Mouse (Mus musculus): ENCODE results near the gene Hnrnpl. TPM values are rescaled to one million over a fixed set of nuclear protein-coding genes. Genes with fewer than 3 reads are reported as not detected.

Gene Hnrnpl
- polyA plus RNA-seq, 1 experiment from 2014 or later: 232 TPM

DNA sequence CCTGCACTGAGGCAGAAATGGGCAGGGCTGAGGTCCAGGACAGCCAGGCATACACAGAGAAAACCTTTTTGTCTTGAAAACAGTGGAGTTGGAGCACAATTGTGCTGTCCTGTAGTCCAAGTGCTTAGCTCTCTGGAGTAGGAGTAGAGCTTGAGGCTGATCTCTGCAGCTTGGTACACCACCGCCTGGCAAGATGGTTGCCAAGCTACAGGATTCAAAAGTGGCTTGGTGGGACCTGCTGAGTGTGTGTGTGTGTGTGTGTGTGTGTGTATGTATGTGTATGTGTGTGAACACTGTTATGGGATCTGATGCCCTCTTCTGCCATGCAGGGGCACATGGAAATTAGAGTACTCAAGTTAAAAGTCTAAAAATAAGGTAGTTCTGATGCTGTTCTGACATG, 14.2 kb downstream of the Hnrnpl start:
- Histone ChIP-seq H3K4me2 (ENCODE audit: low read length) (no peak overlapping the region), H3K4me1 (replicated peaks; ENCODE audit: insufficient read depth, low read length) (peaks cover 13% of the 10 kb centered on the region), H3K27me3 (ENCODE audit: insufficient read depth, low read length) (no peaks in the 10 kb centered on the region), H3K4me3 (replicated peaks; ENCODE audit: low read depth, low read length) (no peak overlapping the region), H3K27ac (0 out of 2 replicates have a peak overlapping the region, but pooled peaks have one; percentile 5), H3K36me3 (ENCODE audit: insufficient read depth, low read length) (peaks cover 49% of the 10 kb centered on the region), H3K9ac (ENCODE audit: low read depth, low read length) (no peak overlapping the region), H3K9me3 (replicated peaks; ENCODE audit: low read length) (no peaks in the 10 kb centered on the region)
- no peak for TF ChIP-seq CTCF (IDR thresholded peaks at IDR 0.05; ENCODE audit: low read depth)
- ATAC-seq (replicated peaks; ENCODE audit: low FRiP score, low read depth): no peak
- 83% methylated on average over 1 of the region's 1 CpGs for WGBS
- no peak for DNase-seq (ENCODE audit: low spot score)

DNA sequence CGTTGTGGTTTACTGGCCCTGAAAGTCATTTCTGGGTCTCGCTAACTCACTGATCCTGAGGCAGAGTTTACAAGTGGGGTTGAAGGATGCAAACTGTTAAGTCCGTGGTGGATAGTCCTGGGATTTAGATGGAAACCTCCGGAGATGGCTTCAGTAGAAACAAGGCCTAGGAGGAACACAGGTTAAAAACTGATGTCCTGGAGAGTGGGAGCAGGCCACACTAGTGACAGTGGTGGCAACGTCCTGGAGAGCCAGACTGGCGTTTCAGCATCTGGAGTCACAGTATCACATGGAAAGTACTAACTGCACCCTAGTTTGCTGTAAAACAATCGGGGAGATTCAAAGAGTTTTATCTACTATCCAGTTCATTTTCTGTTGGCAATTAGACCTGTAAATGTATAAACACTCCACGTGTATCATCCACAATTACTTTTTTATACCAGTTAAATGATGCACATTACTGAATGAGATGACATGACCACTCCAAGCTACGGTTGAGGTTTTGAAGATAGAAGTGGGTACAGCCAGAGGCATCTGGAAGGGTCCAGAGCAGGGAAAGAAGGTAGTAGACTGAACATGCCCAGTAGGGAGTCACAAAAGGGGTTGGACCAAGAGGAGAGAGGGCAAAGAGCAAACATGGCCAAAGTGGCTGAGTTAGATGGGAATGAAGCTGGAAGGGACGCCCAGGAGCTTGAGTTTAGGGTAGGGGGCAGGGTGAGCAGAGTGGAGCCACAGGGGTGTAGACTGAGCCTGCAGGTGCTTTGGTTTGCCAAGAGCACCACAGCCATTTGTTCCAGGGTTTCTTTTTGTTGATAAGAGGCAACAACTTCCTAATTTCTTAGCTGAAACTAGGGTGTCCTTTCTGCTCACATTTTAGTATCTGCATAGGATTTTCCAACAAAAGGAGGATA, 14.9 kb downstream of the Hnrnpl start:
- H3K27me3 ChIP-seq (ENCODE audit: insufficient read depth, low read length): no peaks in the 10 kb centered on the region
- TF ChIP-seq CTCF (IDR thresholded peaks at IDR 0.05; ENCODE audit: low read depth): no peak
- no peak overlapping the region for H3K4me2 ChIP-seq (ENCODE audit: low read length)
- H3K27ac ChIP-seq: peak overlapping the region; percentile 92
- ATAC-seq (replicated peaks; ENCODE audit: low FRiP score, low read depth) (no peak), DNase-seq (ENCODE audit: low spot score) (no peak)
- 60% methylated on average over 10 of the region's 10 CpGs for WGBS
- H3K9me3 ChIP-seq (replicated peaks; ENCODE audit: low read length): no peaks in the 10 kb centered on the region
- H3K4me1 ChIP-seq (replicated peaks; ENCODE audit: insufficient read depth, low read length): peaks cover 13% of the 10 kb centered on the region
- no peak overlapping the region for H3K4me3 ChIP-seq (replicated peaks; ENCODE audit: low read depth, low read length)
- H3K36me3 ChIP-seq (ENCODE audit: insufficient read depth, low read length): peaks cover 42% of the 10 kb centered on the region
- no peak overlapping the region for H3K9ac ChIP-seq (ENCODE audit: low read depth, low read length)

DNA sequence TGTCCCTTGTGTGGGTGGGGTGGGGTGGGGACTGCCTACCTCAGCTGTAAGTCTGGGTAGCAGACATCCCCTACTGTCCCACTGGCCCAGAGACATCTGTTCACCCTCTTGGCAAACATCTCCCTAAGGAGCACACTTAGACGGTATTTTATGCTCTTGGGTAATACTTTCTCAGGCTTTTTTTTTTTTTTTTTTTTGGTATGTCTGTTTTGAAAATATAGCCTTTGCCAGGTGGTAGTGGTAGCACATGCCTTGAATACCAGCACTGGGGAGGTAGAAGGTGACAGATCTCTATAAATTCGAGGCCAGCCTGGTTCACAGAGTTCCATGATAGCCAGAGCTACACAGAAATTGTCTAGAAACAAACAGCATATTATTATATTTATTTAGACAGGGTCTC, 15.6 kb downstream of the Hnrnpl start:
- H3K4me2 ChIP-seq (ENCODE audit: low read length): no peak overlapping the region
- peaks cover 35% of the 10 kb centered on the region for H3K36me3 ChIP-seq (ENCODE audit: insufficient read depth, low read length)
- H3K4me3 ChIP-seq (replicated peaks; ENCODE audit: low read depth, low read length): no peak overlapping the region
- no peaks in the 10 kb centered on the region for H3K27me3 ChIP-seq (ENCODE audit: insufficient read depth, low read length)
- DNase-seq (ENCODE audit: low spot score) (no peak), ATAC-seq (replicated peaks; ENCODE audit: low FRiP score, low read depth) (no peak)
- no peak overlapping the region for H3K9ac ChIP-seq (ENCODE audit: low read depth, low read length)
- H3K27ac ChIP-seq: peak overlapping the region; percentile 92
- 49% methylated on average over 2 of the region's 2 CpGs for WGBS
- TF ChIP-seq CTCF (IDR thresholded peaks at IDR 0.05; ENCODE audit: low read depth): no peak
- H3K4me1 ChIP-seq (replicated peaks; ENCODE audit: insufficient read depth, low read length): peaks cover 13% of the 10 kb centered on the region
- H3K9me3 ChIP-seq (replicated peaks; ENCODE audit: low read length): no peaks in the 10 kb centered on the region

DNA sequence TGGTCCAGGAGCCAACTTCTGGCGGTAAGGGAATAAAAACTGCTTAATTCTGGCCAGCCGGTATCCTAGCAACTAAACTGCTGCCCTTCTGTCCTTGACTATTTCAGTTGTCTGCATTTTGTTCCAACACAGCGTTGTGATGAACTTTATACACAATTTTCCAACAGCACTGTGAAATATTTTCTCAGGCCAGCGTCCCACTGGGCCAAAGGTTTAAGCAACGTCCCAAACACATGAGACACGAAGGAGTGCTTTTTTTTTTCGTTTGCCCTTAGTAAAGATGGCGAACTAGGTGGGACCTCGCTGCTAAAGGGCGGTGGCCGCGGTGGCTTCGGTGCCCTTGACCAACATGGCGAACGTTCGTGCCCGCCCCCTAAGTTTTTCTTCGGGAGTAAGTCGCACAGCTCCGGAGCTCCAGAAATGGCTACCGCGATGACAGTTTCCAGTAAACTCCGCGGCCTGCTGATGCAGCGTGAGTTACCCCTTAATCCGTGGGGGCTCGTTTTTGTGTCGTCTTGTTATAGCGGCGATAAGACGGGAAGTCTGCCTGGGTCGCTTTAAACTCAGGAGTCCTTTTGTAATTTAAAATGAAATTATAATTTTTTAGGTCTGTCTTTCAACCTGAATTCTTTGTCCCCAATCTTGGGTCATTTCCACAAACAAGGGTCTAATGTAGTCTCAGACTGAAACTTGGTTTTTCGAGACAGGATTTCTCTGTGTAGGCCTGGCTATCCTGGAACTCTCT, 16.8 kb downstream of the Hnrnpl start, which contains the start of gene Ech1:
Gene Ech1, plus strand, starts transcription at position 277 of the 745 bp plus-strand sequence.
- ATAC-seq (replicated peaks; ENCODE audit: low FRiP score, low read depth) (peak; percentile 80), DNase-seq (ENCODE audit: low spot score) (peak; percentile 97)
- Histone ChIP-seq H3K4me2 (ENCODE audit: low read length) (peak within 1 kb of the TSS; percentile 55), H3K4me1 (replicated peaks; ENCODE audit: insufficient read depth, low read length) (peaks cover 13% of the 10 kb centered on the region), H3K9me3 (replicated peaks; ENCODE audit: low read length) (no peaks in the 10 kb centered on the region), H3K4me3 (replicated peaks; ENCODE audit: low read depth, low read length) (peak within 1 kb of the TSS; percentile 39), H3K27ac (peak within 1 kb of the TSS; percentile 92), H3K27me3 (ENCODE audit: insufficient read depth, low read length) (no peaks in the 10 kb centered on the region), H3K36me3 (ENCODE audit: insufficient read depth, low read length) (peaks cover 32% of the 10 kb centered on the region), H3K9ac (ENCODE audit: low read depth, low read length) (peak within 1 kb of the TSS; percentile 65)
- WGBS: 2% methylated on average over 33 of the region's 33 CpGs
- TF ChIP-seq CTCF (IDR thresholded peaks at IDR 0.05; ENCODE audit: low read depth): peak; percentile 3; the same call in 1 of the 2 replicates

DNA sequence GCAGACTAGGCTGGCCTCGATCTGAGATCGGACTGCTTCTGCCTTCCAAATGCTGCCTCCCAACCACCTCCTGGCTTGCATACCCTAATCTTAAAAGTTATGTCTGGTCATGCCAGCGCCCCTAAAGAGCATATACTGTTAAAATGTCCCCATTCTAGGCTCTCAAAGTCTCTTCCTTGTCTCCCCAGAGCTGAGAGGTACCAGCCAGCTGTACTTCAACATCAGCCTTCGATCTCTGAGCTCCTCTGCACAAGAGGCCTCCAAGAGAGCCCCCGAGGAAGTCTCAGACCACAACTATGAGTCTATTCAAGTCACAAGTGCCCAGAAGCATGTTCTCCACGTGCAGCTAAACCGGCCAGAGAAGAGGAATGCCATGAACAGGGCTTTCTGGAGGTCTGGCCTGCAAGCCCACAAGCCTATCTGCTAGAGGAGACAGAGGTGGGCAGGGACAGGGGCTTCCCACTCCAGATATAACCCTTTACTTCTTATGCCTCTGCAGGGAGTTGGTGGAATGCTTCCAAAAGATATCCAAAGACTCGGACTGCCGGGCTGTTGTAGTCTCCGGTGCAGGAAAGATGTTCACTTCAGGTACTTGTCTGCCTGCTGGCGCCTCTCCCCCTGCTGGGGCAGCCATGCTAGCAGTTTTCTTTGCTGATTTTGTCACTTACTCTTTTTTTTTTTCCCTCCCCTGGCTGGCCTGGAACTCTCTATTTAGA, 17.5 kb downstream of the Hnrnpl start:
- DNase-seq (ENCODE audit: low spot score): peak; percentile 43
- Histone ChIP-seq H3K36me3 (ENCODE audit: insufficient read depth, low read length) (peaks cover 29% of the 10 kb centered on the region), H3K4me3 (replicated peaks; ENCODE audit: low read depth, low read length) (peak overlapping the region; percentile 39), H3K4me1 (replicated peaks; ENCODE audit: insufficient read depth, low read length) (peaks cover 13% of the 10 kb centered on the region), H3K27ac (peak overlapping the region; percentile 92), H3K9ac (ENCODE audit: low read depth, low read length) (peak overlapping the region; percentile 65), H3K4me2 (ENCODE audit: low read length) (peak overlapping the region; percentile 52), H3K27me3 (ENCODE audit: insufficient read depth, low read length) (no peaks in the 10 kb centered on the region), H3K9me3 (replicated peaks; ENCODE audit: low read length) (no peaks in the 10 kb centered on the region)
- peak; percentile 40; the same call in 1 of the 2 replicates for TF ChIP-seq CTCF (IDR thresholded peaks at IDR 0.05; ENCODE audit: low read depth)
- ATAC-seq (replicated peaks; ENCODE audit: low FRiP score, low read depth): no peak
- WGBS: 50% methylated on average over 11 of the region's 11 CpGs

DNA sequence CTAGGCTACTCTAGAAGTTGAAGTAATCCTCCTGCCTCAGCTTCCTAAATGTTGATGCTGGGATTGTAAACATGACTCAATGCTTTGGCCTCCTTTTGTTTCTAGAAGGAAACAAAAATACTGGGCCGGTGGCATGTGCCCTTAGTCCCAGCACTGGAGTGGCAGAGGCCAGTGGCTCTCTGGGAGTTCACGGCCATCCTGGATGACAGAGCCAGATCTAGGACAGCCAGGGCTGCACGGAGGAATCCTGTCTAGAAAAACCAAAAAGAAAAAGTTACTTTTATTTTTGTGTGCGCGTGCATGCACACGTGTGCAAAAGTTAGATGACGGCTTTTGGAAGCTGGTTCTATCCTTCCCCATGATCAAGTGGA, 18.0 kb downstream of the Hnrnpl start:
- WGBS: 93% methylated on average over 7 of the region's 7 CpGs
- Histone ChIP-seq H3K4me2 (ENCODE audit: low read length) (peak overlapping the region; percentile 52), H3K27me3 (ENCODE audit: insufficient read depth, low read length) (no peaks in the 10 kb centered on the region), H3K9ac (ENCODE audit: low read depth, low read length) (no peak overlapping the region), H3K4me1 (replicated peaks; ENCODE audit: insufficient read depth, low read length) (peaks cover 13% of the 10 kb centered on the region), H3K36me3 (ENCODE audit: insufficient read depth, low read length) (peaks cover 29% of the 10 kb centered on the region), H3K4me3 (replicated peaks; ENCODE audit: low read depth, low read length) (0 out of 2 replicates have a peak overlapping the region, but pooled peaks have one; percentile 39), H3K9me3 (replicated peaks; ENCODE audit: low read length) (no peaks in the 10 kb centered on the region), H3K27ac (peak overlapping the region; percentile 92; the same call in 1 of the 2 replicates)
- DNase-seq (ENCODE audit: low spot score) (no peak), ATAC-seq (replicated peaks; ENCODE audit: low FRiP score, low read depth) (no peak)
- no peak for TF ChIP-seq CTCF (IDR thresholded peaks at IDR 0.05; ENCODE audit: low read depth)

Data from kidney, postnatal 0 days (tissue).